Mouse (Mus musculus): ENCODE results near the gene Cntn5. TPM values are rescaled to one million over a fixed set of nuclear protein-coding genes. Genes with fewer than 3 reads are reported as not detected.

Gene Cntn5
- total and polyA plus RNA-seq, 3 experiments, result not detected

GRCm38 (mm10) chr9:9819963-9820362, 1084.6 kb downstream of the Cntn5 start:
- no peak for TF ChIP-seq MAZ (IDR thresholded peaks at IDR 0.05; ENCODE audit: low read depth, low read length)
- no peak for TF ChIP-seq BHLHE40 (IDR thresholded peaks at IDR 0.05; ENCODE audit: low read depth, low read length)
- no peak for TF ChIP-seq ELF1 (IDR thresholded peaks at IDR 0.05; ENCODE audit: low read depth, low read length)
- no peak for TF ChIP-seq ZC3H11A (IDR thresholded peaks at IDR 0.05; ENCODE audit: low read depth, low read length)
- no peak for TF ChIP-seq USF2 (conservative IDR thresholded peaks at IDR 0.05; ENCODE audit: low read depth, low read length)
- no peak for TF ChIP-seq HCFC1 (IDR thresholded peaks at IDR 0.05; ENCODE audit: low read depth, low read length)
- TF ChIP-seq JUND (conservative IDR thresholded peaks at IDR 0.05; ENCODE audit: low read depth, low read length), result no peak
- no peak for DNase-seq (ENCODE audit: extremely low read depth)
- dilution Hi-C loops (cut with MboI; ENCODE audit: extremely low pct_ligation_motif_present, extremely low pct_unique_long_range_greater_than_20kb, low sequenced_read_pairs) (no loop called here), in situ Hi-C loops (cut with MboI; ENCODE audit: low pct_ligation_motif_present, low pct_unique_long_range_greater_than_20kb, low sequenced_read_pairs) (no loop called here)
- no peaks in the 10 kb centered on the region for H3K79me2 ChIP-seq (replicated peaks; ENCODE audit: control insufficient read depth, extremely low read depth, insufficient read depth, poor library complexity, severe bottlenecking)
- no peak overlapping the region for H3K9ac ChIP-seq (ENCODE audit: insufficient read depth, low read depth)
- peaks cover 2% of the 10 kb centered on the region for H3K9me3 ChIP-seq (replicated peaks; ENCODE audit: low read length)
- no peak overlapping the region for H3K4me2 ChIP-seq (ENCODE audit: insufficient read depth, low read depth, poor library complexity, severe bottlenecking)
- no peak overlapping the region for H3K27ac ChIP-seq (ENCODE audit: insufficient read depth, low read depth)
- H3K36me3 ChIP-seq (replicated peaks in 1 of 2; ENCODE audit: control insufficient read depth in 1 of 2, insufficient read depth in 1 of 2, low read length in 1 of 2), result no peaks in the 10 kb centered on the region
- no peaks in the 10 kb centered on the region for H3K4me1 ChIP-seq (ENCODE audit: control insufficient read depth in 1 of 2, insufficient read depth in 2 of 2)
- no peaks in the 10 kb centered on the region for H3K27me3 ChIP-seq (replicated peaks)
- no peak overlapping the region for H3K4me3 ChIP-seq (replicated peaks in 1 of 3; ENCODE audit: low read depth in 2 of 3, low read length in 2 of 3, poor library complexity in 1 of 3)

- in situ Hi-C loops (cut with MboI; ENCODE audit: low pct_ligation_motif_present, low pct_unique_long_range_greater_than_20kb, low sequenced_read_pairs) (no loop called here), dilution Hi-C loops (cut with MboI; ENCODE audit: extremely low pct_ligation_motif_present, extremely low pct_unique_long_range_greater_than_20kb, low sequenced_read_pairs) (no loop called here)
- no peaks in the 10 kb centered on the region for H3K36me3 ChIP-seq (replicated peaks in 1 of 2; ENCODE audit: control insufficient read depth in 1 of 2, insufficient read depth in 1 of 2, low read length in 1 of 2)
- no peaks in the 10 kb centered on the region for H3K79me2 ChIP-seq (replicated peaks; ENCODE audit: control insufficient read depth, extremely low read depth, insufficient read depth, poor library complexity, severe bottlenecking)
- DNase-seq (ENCODE audit: extremely low read depth), result no peak
- H3K4me1 ChIP-seq (ENCODE audit: control insufficient read depth in 1 of 2, insufficient read depth in 2 of 2), result no peaks in the 10 kb centered on the region
- H3K9ac ChIP-seq (ENCODE audit: insufficient read depth, low read depth), result no peak overlapping the region
- no peak for TF ChIP-seq CHD1 (IDR thresholded peaks at IDR 0.05; ENCODE audit: low read depth, low read length)
- TF ChIP-seq ETS1 (conservative IDR thresholded peaks at IDR 0.05; ENCODE audit: low read depth, low read length), result no peak
- TF ChIP-seq CTCF (conservative IDR thresholded peaks at IDR 0.05 in 1 of 2, IDR thresholded peaks at IDR 0.05 in 1 of 2; ENCODE audit: low read depth in 2 of 2, low read length in 2 of 2), result no peak
- no peak for TF ChIP-seq USF1 (IDR thresholded peaks at IDR 0.05; ENCODE audit: low read depth, low read length)
- TF ChIP-seq ZKSCAN1 (IDR thresholded peaks at IDR 0.05; ENCODE audit: borderline replicate concordance, low read depth, low read length), result no peak
- TF ChIP-seq CHD2 (IDR thresholded peaks at IDR 0.05; ENCODE audit: low read length), result no peak
- no peak for TF ChIP-seq POLR2AphosphoS2 (IDR thresholded peaks at IDR 0.05; ENCODE audit: low read depth, low read length)
- no peak for TF ChIP-seq NELFE (IDR thresholded peaks at IDR 0.05; ENCODE audit: low read depth, low read length)
- no peak for TF ChIP-seq SIN3A (IDR thresholded peaks at IDR 0.05; ENCODE audit: low read length)
- TF ChIP-seq HCFC1 (IDR thresholded peaks at IDR 0.05; ENCODE audit: low read depth, low read length), result no peak
- no peak for TF ChIP-seq MAX (IDR thresholded peaks at IDR 0.05; ENCODE audit: low read length)
- no peak for TF ChIP-seq RCOR1 (conservative IDR thresholded peaks at IDR 0.05; ENCODE audit: low read depth, low read length)
- no peak for TF ChIP-seq JUND (conservative IDR thresholded peaks at IDR 0.05; ENCODE audit: low read depth, low read length)
- no peak overlapping the region for H3K4me3 ChIP-seq (replicated peaks in 1 of 3; ENCODE audit: low read depth in 2 of 3, low read length in 2 of 3, poor library complexity in 1 of 3)
- H3K4me2 ChIP-seq (ENCODE audit: insufficient read depth, low read depth, poor library complexity, severe bottlenecking), result no peak overlapping the region
- H3K9me3 ChIP-seq (replicated peaks; ENCODE audit: low read length), result peaks cover 2% of the 10 kb centered on the region
- H3K27ac ChIP-seq (ENCODE audit: insufficient read depth, low read depth), result no peak overlapping the region
- no peaks in the 10 kb centered on the region for H3K27me3 ChIP-seq (replicated peaks)
Measured at GRCm38 (mm10) chr9:9817477-9817876, 1087.1 kb downstream of the Cntn5 start.

Data from CH12.LX (cell line).